In the genomic region with DNA sequence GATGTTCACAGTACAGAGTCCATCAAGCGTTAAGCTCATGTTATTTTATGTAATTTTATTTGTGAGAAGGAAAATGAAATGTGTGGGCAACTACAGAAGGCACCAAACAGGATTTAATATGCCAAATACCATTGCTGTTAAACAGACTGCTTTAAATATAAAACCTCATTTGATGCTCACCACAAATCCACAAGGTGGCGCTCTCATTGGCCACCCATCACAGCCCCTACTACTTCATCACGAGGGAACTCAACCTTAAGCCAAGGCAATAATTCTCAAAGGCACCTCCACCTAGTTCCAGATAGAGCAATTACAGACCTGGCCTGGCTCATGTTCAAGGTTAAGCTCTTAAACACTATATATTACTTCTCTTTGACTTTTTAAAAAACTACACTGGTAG, we compare ENCODE assay signal across 15 mouse cellular contexts.
DNase-seq lines count a peak whose midpoint lies in the region; ATAC-seq and TF ChIP-seq lines count a peak whose summit lies in the region.
"Had no signal": no experiment of that assay in that cellular context is flagged by ENCODE, and none has a peak within 500 bp of the region (broad histone marks: within the 10 kb centered on the region; RNA-seq: fewer than 3 reads in every experiment).

No protein-coding gene starts in this region.

- no peak for DNase-seq in hindbrain, postnatal 0 days (ENCODE audit: low spot score)
- DNase-seq in lung, embryonic 14.5 days: peak; percentile 24
- DNase-seq in lung, adult 2 months: no peak
- peak; percentile 16 for DNase-seq in ES-E14 (ENCODE audit: low read depth, low spot score)
- DNase-seq in embryo, embryonic 11 days: peak; percentile 6
- DNase-seq in neural tube, embryonic 10.5 days (ENCODE audit: extremely low spot score, low spot score): no peak
- no peak for DNase-seq in gastrocnemius, adult 8-10 months (ENCODE audit: low spot score in 2 of 2)
- DNase-seq: right cerebral cortex, postnatal 4 days; thymus, postnatal 4 days had no signal

- H3K4me2 ChIP-seq in hindbrain, postnatal 0 days (ENCODE audit: low read depth, low read length): no peak overlapping the region
- H3K4me2 ChIP-seq in hindbrain, embryonic 16.5 days (ENCODE audit: low read length): no peak overlapping the region
- H3K4me2 ChIP-seq in lung, embryonic 14.5 days: no peak overlapping the region
- H3K4me2 ChIP-seq: liver, embryonic 15.5 days; stomach, embryonic 15.5 days had no signal

- no peaks in the 10 kb centered on the region for H3K4me1 ChIP-seq in hindbrain, postnatal 0 days (ENCODE audit: insufficient read depth, low read length)
- H3K4me1 ChIP-seq in hindbrain, embryonic 16.5 days (ENCODE audit: control insufficient read depth, insufficient read depth, low read depth, low read length): no peaks in the 10 kb centered on the region
- H3K4me1 ChIP-seq in lung, embryonic 14.5 days (ENCODE audit: insufficient read depth): no peaks in the 10 kb centered on the region
- H3K4me1 ChIP-seq in lung, adult 2 months (ENCODE audit: control insufficient read depth, insufficient read depth, low read length): no peaks in the 10 kb centered on the region
- no peaks in the 10 kb centered on the region for H3K4me1 ChIP-seq in ES-E14 (ENCODE audit: control insufficient read depth in 2 of 2, insufficient read depth in 2 of 2, low read length in 2 of 2, poor library complexity in 1 of 2)
- H3K4me1 ChIP-seq: liver, embryonic 15.5 days; stomach, embryonic 15.5 days had no signal

- ATAC-seq in hindbrain, postnatal 0 days: no peak
- no peak for ATAC-seq in hindbrain, embryonic 16.5 days
- no peak for ATAC-seq in lung, embryonic 14.5 days (ENCODE audit: insufficient read depth)
- ATAC-seq: activated CD4-positive, CD25-positive, alpha-beta regulatory T cell, adult 4 months; inflammation-experienced regulatory T-cells, adult 6 months had no signal

- no peak overlapping the region for H3K4me3 ChIP-seq in hindbrain, postnatal 0 days (ENCODE audit: low read length)
- H3K4me3 ChIP-seq in hindbrain, embryonic 16.5 days (ENCODE audit: low read length): no peak overlapping the region
- H3K4me3 ChIP-seq in lung, embryonic 14.5 days (ENCODE audit: low read depth, low read length): no peak overlapping the region
- no peak overlapping the region for H3K4me3 ChIP-seq in lung, adult 2 months (replicated peaks; ENCODE audit: extremely low read depth, low read depth, low read length)
- no peak overlapping the region for H3K4me3 ChIP-seq in ES-E14 (ENCODE audit: insufficient read depth in 1 of 2, low read depth in 1 of 2, low read length in 2 of 2, poor library complexity in 1 of 2, severe bottlenecking in 1 of 2)
- H3K4me3 ChIP-seq: liver, embryonic 15.5 days; myocyte; stomach, embryonic 15.5 days had no signal

- H3K27me3 ChIP-seq in hindbrain, postnatal 0 days (ENCODE audit: insufficient read depth, low read length): no peaks in the 10 kb centered on the region
- H3K27me3 ChIP-seq in hindbrain, embryonic 16.5 days (replicated peaks; ENCODE audit: control insufficient read depth, insufficient read depth, low read length): no peaks in the 10 kb centered on the region
- H3K27me3 ChIP-seq in lung, embryonic 14.5 days (ENCODE audit: insufficient read depth, low read length): no peaks in the 10 kb centered on the region
- H3K27me3 ChIP-seq: liver, embryonic 15.5 days; stomach, embryonic 15.5 days had no signal

- no peak for TF ChIP-seq POLR2A in lung, adult 2 months (IDR thresholded peaks at IDR 0.05; ENCODE audit: borderline replicate concordance, extremely low read depth, low read depth, low read length)

- H3K9me3 ChIP-seq in hindbrain, postnatal 0 days (ENCODE audit: low read length): no peaks in the 10 kb centered on the region
- H3K9me3 ChIP-seq in hindbrain, embryonic 16.5 days (ENCODE audit: control insufficient read depth, low read length): no peaks in the 10 kb centered on the region
- no peaks in the 10 kb centered on the region for H3K9me3 ChIP-seq in lung, embryonic 14.5 days (ENCODE audit: low read depth, low read length)
- no peaks in the 10 kb centered on the region for H3K9me3 ChIP-seq in ES-E14 (ENCODE audit: control insufficient read depth, insufficient read depth, low read depth, low read length)
- H3K9me3 ChIP-seq: liver, embryonic 15.5 days; stomach, embryonic 15.5 days had no signal

- no peak overlapping the region for H3K9ac ChIP-seq in hindbrain, postnatal 0 days (replicated peaks; ENCODE audit: low read length)
- no peak overlapping the region for H3K9ac ChIP-seq in hindbrain, embryonic 16.5 days (ENCODE audit: low read depth, low read length)
- no peak overlapping the region for H3K9ac ChIP-seq in lung, embryonic 14.5 days
- H3K9ac ChIP-seq in ES-E14 (ENCODE audit: insufficient read depth, low read depth, low read length, poor library complexity, severe bottlenecking): no peak overlapping the region
- H3K9ac ChIP-seq: liver, embryonic 15.5 days; stomach, embryonic 15.5 days had no signal

- in situ Hi-C loops in ES-E14 (cut with MboI; ENCODE audit: low sequenced_read_pairs in 2 of 2, unreplicated experiment in 2 of 2): no loop called here

- WGBS in hindbrain, postnatal 0 days: 35% methylated on average over 3 of the region's 3 CpGs
- WGBS in hindbrain, embryonic 16.5 days: 35% methylated on average over 3 of the region's 3 CpGs
- 27% methylated on average over 3 of the region's 3 CpGs for WGBS in lung, embryonic 14.5 days
- 35% methylated on average over 3 of the region's 3 CpGs for WGBS in lung, adult 2 months

- H3K36me3 ChIP-seq in hindbrain, postnatal 0 days (ENCODE audit: insufficient read depth, low read length): no peaks in the 10 kb centered on the region
- H3K36me3 ChIP-seq in hindbrain, embryonic 16.5 days (ENCODE audit: control insufficient read depth, insufficient read depth, low read length): no peaks in the 10 kb centered on the region
- no peaks in the 10 kb centered on the region for H3K36me3 ChIP-seq in lung, embryonic 14.5 days (ENCODE audit: insufficient read depth)
- H3K36me3 ChIP-seq in ES-E14 (ENCODE audit: control insufficient read depth, insufficient read depth, low read length, poor library complexity, severe bottlenecking): no peaks in the 10 kb centered on the region
- H3K36me3 ChIP-seq: liver, embryonic 15.5 days; stomach, embryonic 15.5 days had no signal

- peak; percentile 52 for TF ChIP-seq CTCF in hindbrain, postnatal 0 days (IDR thresholded peaks at IDR 0.05; ENCODE audit: low read depth)
- peak; percentile 43 for TF ChIP-seq CTCF in lung, embryonic 14.5 days (IDR thresholded peaks at IDR 0.05; ENCODE audit: low read depth)
- TF ChIP-seq CTCF in lung, adult 2 months (IDR thresholded peaks at IDR 0.05; ENCODE audit: insufficient read depth, low read length): no peak

- no peak overlapping the region for H3K27ac ChIP-seq in hindbrain, postnatal 0 days
- no peak overlapping the region for H3K27ac ChIP-seq in hindbrain, embryonic 16.5 days (ENCODE audit: low read depth, low read length)
- no peak overlapping the region for H3K27ac ChIP-seq in lung, embryonic 14.5 days (ENCODE audit: low read depth)
- no peak overlapping the region for H3K27ac ChIP-seq in ES-E14 (ENCODE audit: insufficient read depth, low read depth, low read length, poor library complexity, severe bottlenecking)
- H3K27ac ChIP-seq: liver, embryonic 15.5 days; stomach, embryonic 15.5 days had no signal

TF ChIP-seq in ES-E14, 5 proteins besides CTCF, POLR2A, EP300 and RAD21:
- no peak for TF ChIP-seq CHD2 (IDR thresholded peaks at IDR 0.05; ENCODE audit: low read depth, low read length)
- no peak for TF ChIP-seq HCFC1 (IDR thresholded peaks at IDR 0.05; ENCODE audit: borderline replicate concordance, insufficient read depth, low read length)
- TF ChIP-seq MAFK (IDR thresholded peaks at IDR 0.05; ENCODE audit: insufficient read depth, low read depth, low read length): no peak
- TF ChIP-seq ZC3H11A (IDR thresholded peaks at IDR 0.05; ENCODE audit: borderline replicate concordance, low read depth, low read length): no peak
- TF ChIP-seq ZNF384 (IDR thresholded peaks at IDR 0.05; ENCODE audit: low read depth, low read length): no peak

Comparison
In these comparisons a context has a peak if more than half of its experiments do, and no peak if none do; other contexts are left out.
1. DNase-seq: peak in lung, embryonic 14.5 days (single experiment), ES-E14 (single experiment) and embryo, embryonic 11 days (single experiment); none in hindbrain, postnatal 0 days (single experiment), lung, adult 2 months (single experiment), neural tube, embryonic 10.5 days (single experiment) and gastrocnemius, adult 8-10 months (0 of 2).